Mouse (Mus musculus) large intestine, adult 2 months (tissue): Measurements from ENCODE around the gene Fam171a1. TPM values are rescaled to one million over a fixed set of nuclear protein-coding genes. Genes with fewer than 3 reads are reported as not detected.

Source experiments
- DNase-seq: peaks from one replicate; pipeline ENCODE4 v3.0.0-alpha.2; 2012; ENCODE audit warnings: low read depth, low spot score
- WGBS: fragments of 180-500 bp; shearing (Covaris S2); methylation state at CpG from one replicate; pipeline ENCODE4 v1.1.7; 2018; 5-methylcytosine and 5-hydroxymethylcytosine counted together
- polyA plus RNA-seq: library from polyadenylated mRNA; depleted of rRNA; stranded (reverse); fragments of >200 nt; gene quantifications from 2 replicates; pipeline ENCODE4 v1.2.3, GENCODE M21; 2012; rRNA removed

The Fam171a1 gene
- polyA plus RNA-seq, 1 experiment, result 7.1 TPM

DNA sequence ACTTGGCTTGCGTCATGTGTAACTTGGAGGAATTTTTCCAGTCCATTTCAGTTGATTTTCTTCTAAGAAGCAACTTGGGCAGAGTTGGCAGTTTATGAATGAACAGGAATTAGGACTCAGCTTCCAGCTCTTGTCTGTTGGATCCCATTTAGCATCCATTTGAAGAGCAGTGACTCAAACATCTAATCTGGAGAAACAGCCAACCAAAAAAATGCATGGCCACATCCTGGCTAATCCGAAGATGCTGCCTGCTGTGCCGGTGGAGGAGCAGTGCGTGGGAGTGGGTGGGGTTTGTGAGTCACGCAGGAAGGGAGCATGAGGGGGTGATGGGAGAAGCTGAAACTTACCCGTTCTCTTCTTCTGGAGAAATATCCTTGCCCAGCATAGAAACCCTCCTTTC is 104.2 kb downstream of the Fam171a1 start:
- WGBS, result 74% methylated on average over 6 of the region's 6 CpGs
- DNase-seq, result no peak

DNA sequence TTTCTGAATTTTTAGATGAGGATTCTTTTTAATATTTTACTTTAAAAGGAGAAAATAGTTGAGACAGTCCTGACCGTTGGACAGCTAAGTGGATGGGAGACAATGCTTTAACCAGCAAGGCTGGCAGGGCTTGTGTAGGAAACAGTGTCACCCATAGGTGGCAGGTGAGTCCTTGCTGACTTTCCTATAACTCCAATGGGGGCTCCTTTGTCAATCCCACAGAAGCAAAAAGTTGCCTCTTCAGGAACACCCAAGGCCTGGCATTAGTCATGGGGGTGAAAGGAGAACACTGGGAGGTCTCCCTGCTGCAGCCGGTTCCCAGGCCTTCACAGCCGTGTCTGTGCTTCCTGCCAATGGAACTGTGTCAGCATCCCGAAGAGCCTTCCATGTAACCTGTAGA is 114.5 kb downstream of the Fam171a1 start:
- WGBS, result 73% methylated on average over 4 of the region's 4 CpGs
- DNase-seq, result no peak

DNA sequence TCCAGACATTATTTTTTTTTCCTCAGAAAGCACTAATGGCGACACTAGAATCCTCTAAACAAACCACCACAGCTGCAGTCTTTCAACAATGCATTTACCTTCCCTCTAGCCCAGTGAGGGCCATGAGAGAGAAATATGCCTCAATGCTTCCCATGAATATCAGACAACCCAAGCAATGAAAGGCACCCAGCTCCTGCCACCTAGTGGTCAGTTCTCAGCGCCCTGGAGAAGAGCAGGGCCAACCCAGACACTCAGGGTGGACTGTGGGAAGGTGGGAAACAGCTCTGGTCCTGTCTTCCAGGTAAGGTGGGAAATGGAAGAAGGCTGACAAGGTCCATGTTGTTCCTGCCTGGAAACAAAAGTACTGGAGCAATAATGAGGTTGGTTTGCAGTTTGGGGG is 115.0 kb downstream of the Fam171a1 start:
- DNase-seq, result peak; percentile 36
- WGBS, result 10% methylated on average over 2 of the region's 2 CpGs

DNA sequence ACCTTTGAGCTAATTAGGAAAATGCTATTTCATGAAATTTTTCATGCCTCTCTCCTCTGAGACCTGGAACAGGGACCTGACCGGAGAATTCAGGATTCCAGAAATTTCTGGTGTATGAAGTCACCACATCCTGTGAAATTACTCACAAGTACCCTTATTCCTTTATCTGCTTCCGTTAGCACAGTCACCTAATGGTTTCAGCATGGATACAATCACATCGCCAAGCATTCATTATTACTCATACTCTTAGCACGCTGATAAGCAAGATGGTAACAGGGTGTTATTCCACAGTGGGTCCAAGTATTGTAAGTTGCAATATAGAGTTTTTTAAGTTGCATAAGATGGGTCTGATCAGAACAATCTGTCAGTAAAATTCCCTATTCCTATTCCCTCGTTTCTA is 125.2 kb downstream of the Fam171a1 start:
- 67% methylated on average over 5 of the region's 5 CpGs for WGBS
- DNase-seq, result no peak

DNA sequence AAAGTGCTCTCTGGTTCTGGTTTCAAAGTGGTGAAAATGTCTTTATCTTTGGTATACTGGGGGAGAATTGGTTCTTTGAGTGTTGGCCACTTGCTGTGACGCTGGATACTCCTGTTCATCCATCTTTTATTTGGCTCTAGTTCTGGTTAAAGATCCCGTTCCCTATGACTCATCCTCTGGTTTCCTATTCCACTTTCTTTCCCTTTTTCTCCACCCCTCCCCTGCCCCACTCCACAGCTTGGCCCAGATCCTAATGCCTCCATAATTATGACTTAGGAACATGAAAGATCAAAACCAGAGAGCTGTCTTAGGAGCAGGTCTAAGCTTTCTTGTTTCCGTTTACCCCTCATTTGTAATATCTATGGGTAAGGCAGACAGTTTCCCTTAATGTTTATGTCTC is 130.2 kb downstream of the Fam171a1 start:
- 25% methylated on average over 3 of the region's 3 CpGs for WGBS
- no peak for DNase-seq

DNA sequence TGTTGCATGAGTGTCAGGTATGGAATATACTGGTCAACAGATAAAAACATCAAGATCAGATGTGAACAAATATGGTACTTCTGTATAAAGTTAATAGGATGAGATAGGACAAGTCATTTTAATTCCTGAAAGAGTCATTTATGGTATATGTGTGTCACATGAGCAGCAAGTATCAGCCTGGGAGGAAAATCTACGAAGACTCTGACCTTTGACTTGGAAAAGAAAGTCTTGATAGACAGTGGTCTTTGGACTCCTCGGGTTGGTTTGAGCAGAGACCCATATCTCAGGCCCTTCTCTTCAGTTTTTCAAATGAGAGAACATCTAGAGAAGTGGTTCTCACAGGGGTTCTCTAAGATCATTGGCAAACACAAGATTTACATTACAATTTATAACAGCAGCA is 137.3 kb downstream of the Fam171a1 start:
- 59% methylated on average over 2 of the region's 2 CpGs for WGBS
- DNase-seq, result no peak

DNA sequence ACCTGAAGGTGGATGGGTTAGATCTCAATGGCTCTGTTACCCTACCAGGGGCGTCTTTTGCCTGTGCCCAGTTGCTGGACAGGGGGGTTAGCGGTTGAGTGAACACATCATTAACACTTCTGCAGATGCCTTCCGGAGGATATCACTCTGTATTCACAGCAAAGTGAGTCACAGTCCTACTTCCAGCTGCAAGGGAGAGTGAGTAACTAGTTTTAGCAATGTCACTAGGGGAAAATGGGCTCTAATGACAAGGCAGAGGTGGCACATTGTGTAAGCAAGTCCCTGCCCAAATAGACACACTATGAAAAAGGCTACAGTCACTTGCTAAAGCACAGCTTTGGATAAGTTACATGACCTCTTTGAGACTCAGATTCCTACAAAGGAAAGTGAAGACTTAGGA is 152.4 kb downstream of the Fam171a1 start:
- DNase-seq, result no peak
- 88% methylated on average over 3 of the region's 3 CpGs for WGBS

DNA sequence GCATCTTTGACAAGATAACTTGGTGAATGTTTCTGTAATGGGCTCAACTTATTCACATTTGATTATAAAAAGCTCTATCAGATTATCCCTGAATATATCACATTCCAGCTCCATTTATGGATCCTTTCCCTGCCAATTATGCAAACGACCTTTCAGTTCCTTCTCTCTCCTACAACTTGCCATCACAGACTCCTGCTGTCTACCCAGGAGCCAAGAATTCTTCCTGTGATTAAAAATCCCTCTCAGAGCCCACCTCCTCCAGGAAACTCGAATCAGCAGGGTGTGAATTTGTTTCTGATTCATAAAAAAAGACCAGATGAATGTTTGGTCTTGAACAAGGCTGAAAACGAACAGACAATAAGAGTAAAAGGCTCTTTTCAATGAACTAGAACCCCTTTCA is 153.9 kb downstream of the Fam171a1 start:
- DNase-seq, result no peak
- WGBS, result 27% methylated on average over 3 of the region's 3 CpGs

DNA sequence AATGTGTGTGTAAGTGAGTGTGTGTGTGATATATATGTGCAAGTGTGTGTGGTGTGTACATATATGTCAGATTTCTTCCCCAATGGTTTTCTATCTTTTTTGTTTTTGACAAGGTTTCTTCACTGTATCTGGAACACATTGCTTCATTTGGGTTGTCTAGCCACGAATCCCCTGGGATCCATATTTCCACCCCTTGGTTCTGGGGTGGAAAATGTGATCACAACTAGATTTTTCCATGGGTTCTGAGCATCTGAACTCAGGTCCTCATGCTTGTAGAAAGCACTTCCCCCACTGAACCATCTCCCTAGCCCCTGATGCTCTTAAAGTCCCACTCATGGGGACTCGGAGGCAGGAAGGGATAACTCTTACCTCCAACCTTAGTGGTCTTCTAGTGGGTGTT is 159.3 kb downstream of the Fam171a1 start:
- 92% methylated on average over 2 of the region's 2 CpGs for WGBS

DNA sequence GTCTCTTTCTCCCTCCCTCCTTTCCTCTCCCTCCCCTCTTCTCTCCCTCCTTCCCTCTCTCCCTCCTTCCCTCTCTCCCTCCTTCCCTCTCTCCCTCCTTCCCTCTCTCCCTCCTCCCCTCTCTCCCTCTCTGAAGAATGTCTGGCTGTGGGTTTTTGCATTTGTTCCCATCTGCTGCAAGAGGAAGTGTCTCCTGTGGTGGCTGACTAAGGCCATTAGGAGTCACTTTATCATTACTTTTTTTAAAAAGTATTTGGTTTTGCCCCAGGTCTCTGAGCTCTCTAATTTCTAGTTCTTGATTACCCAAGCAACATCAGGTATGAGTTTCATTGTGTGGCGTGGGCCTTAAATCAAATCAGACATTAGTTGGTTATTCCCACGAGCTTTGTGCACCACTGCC is 162.1 kb downstream of the Fam171a1 start:
- WGBS, result 73% methylated on average over 2 of the region's 2 CpGs
- DNase-seq, result no peak

More for the DNA sequence above, 159.3 kb downstream of the Fam171a1 start:
- no peak for DNase-seq

Other genes with a start within 250 kb of the Fam171a1 start
- 3.8 and 4.2 TPM in 2 replicates for gene Nmt2, start 170.0 kb downstream of the Fam171a1 start, polyA plus RNA-seq
- 4.8 and 6.9 TPM in 2 replicates for gene Rpp38, start 218.4 kb downstream of the Fam171a1 start, polyA plus RNA-seq
- 0.27 TPM in 1 of 2 replicates, not detected in the other for gene Acbd7, start 221.9 kb downstream of the Fam171a1 start, polyA plus RNA-seq